ENCODE assay signal across 21 mouse cellular contexts in the genomic region with DNA sequence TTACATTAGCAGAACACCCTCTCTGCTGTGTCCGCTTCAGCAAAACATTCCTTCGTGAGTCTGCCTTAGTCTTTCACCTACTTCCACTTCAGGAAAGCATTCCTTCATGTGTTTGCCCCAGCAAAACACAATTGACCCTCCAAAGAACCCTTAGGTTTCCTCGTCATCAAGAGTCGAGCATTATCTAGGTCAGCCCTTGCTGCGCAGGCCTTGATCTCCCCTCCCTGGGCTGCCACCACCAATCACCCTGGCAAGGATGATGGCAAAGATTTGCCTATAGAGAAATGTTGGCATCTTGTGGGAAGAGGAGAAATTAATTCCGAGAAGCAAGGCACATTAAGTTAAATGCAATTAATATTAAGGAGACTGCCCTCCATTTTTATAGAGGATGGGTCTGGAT.
DNase-seq lines count a peak whose midpoint lies in the region; ATAC-seq lines count a peak whose summit lies in the region.
"Had no signal": no experiment of that assay in that cellular context is flagged by ENCODE, and none has a peak within 500 bp of the region (broad histone marks: within the 10 kb centered on the region; RNA-seq: fewer than 3 reads in every experiment).

No protein-coding gene starts in this region.

- H3K36me3 ChIP-seq in hindbrain, embryonic 13.5 days, result peaks cover 19% of the 10 kb centered on the region
- no peaks in the 10 kb centered on the region for H3K36me3 ChIP-seq in hindbrain, embryonic 12.5 days
- 0 out of 2 replicates have a peak, but pooled peaks cover 9% of the 10 kb centered on the region for H3K36me3 ChIP-seq in neural tube, embryonic 13.5 days
- peaks cover 11% of the 10 kb centered on the region; the same call in 1 of the 2 replicates for H3K36me3 ChIP-seq in midbrain, embryonic 12.5 days
- H3K36me3 ChIP-seq in neural tube, embryonic 14.5 days (ENCODE audit: control insufficient read depth, insufficient read depth, low read length), result no peaks in the 10 kb centered on the region
- H3K36me3 ChIP-seq: liver, embryonic 13.5 days had no signal

- H3K4me3 ChIP-seq in hindbrain, embryonic 13.5 days, result no peak overlapping the region
- no peak overlapping the region for H3K4me3 ChIP-seq in hindbrain, embryonic 12.5 days
- no peak overlapping the region for H3K4me3 ChIP-seq in neural tube, embryonic 13.5 days
- no peak overlapping the region for H3K4me3 ChIP-seq in midbrain, embryonic 12.5 days
- no peak overlapping the region for H3K4me3 ChIP-seq in neural tube, embryonic 14.5 days (ENCODE audit: low read depth, low read length)
- H3K4me3 ChIP-seq: embryonic facial prominence, embryonic 12.5 days; heart, embryonic 15.5 days; liver, embryonic 13.5 days had no signal

- DNase-seq in neural tube, embryonic 10.5 days (ENCODE audit: extremely low spot score, low spot score), result no peak
- DNase-seq in embryo, embryonic 10.5 days (ENCODE audit: low spot score), result no peak
- DNase-seq in layer of hippocampus, postnatal 25 days (ENCODE audit: extremely low spot score in 1 of 2, low spot score in 1 of 2), result no peak
- DNase-seq: adrenal gland, postnatal 25 days; gastrocnemius, postnatal 36 days; heart, postnatal 36 days; kidney, adult 9 months; kidney, postnatal 14 days; liver, embryonic 13.5 days; lung, adult 2 months; lung, postnatal 14 days; thymus, adult 18-20 months; thymus, postnatal 4 days had no signal

- no peak overlapping the region for H3K4me2 ChIP-seq in hindbrain, embryonic 13.5 days
- H3K4me2 ChIP-seq in hindbrain, embryonic 12.5 days (replicated peaks), result no peak overlapping the region
- no peak overlapping the region for H3K4me2 ChIP-seq in neural tube, embryonic 13.5 days
- H3K4me2 ChIP-seq in midbrain, embryonic 12.5 days (replicated peaks), result no peak overlapping the region
- no peak overlapping the region for H3K4me2 ChIP-seq in neural tube, embryonic 14.5 days (ENCODE audit: low read depth, low read length)
- H3K4me2 ChIP-seq: embryonic facial prominence, embryonic 12.5 days; heart, embryonic 15.5 days; liver, embryonic 13.5 days had no signal

- H3K9me3 ChIP-seq in hindbrain, embryonic 13.5 days, result no peaks in the 10 kb centered on the region
- H3K9me3 ChIP-seq in hindbrain, embryonic 12.5 days (replicated peaks), result no peaks in the 10 kb centered on the region
- H3K9me3 ChIP-seq in neural tube, embryonic 13.5 days, result no peaks in the 10 kb centered on the region
- H3K9me3 ChIP-seq in midbrain, embryonic 12.5 days, result no peaks in the 10 kb centered on the region
- H3K9me3 ChIP-seq in neural tube, embryonic 14.5 days (ENCODE audit: control insufficient read depth, low read length), result no peaks in the 10 kb centered on the region
- H3K9me3 ChIP-seq: embryonic facial prominence, embryonic 12.5 days; heart, embryonic 15.5 days; liver, embryonic 13.5 days had no signal

- no peak for ATAC-seq in hindbrain, embryonic 13.5 days (ENCODE audit: low FRiP score)
- no peak for ATAC-seq in hindbrain, embryonic 12.5 days (ENCODE audit: low FRiP score)
- ATAC-seq in neural tube, embryonic 13.5 days (ENCODE audit: low read depth), result no peak
- ATAC-seq in midbrain, embryonic 12.5 days (ENCODE audit: low FRiP score, low read depth), result no peak
- ATAC-seq in neural tube, embryonic 14.5 days (ENCODE audit: low read depth), result no peak
- ATAC-seq: CD4-positive, CD25-positive, alpha-beta regulatory T cell, adult 4 months had no signal

- H3K27me3 ChIP-seq in hindbrain, embryonic 13.5 days, result no peaks in the 10 kb centered on the region
- no peaks in the 10 kb centered on the region for H3K27me3 ChIP-seq in hindbrain, embryonic 12.5 days
- H3K27me3 ChIP-seq in neural tube, embryonic 13.5 days, result no peaks in the 10 kb centered on the region
- H3K27me3 ChIP-seq in midbrain, embryonic 12.5 days, result no peaks in the 10 kb centered on the region
- H3K27me3 ChIP-seq in neural tube, embryonic 14.5 days (ENCODE audit: control insufficient read depth, insufficient read depth, low read length), result no peaks in the 10 kb centered on the region
- H3K27me3 ChIP-seq: embryonic facial prominence, embryonic 12.5 days; heart, embryonic 15.5 days; liver, embryonic 13.5 days had no signal

- no peak overlapping the region for H3K9ac ChIP-seq in hindbrain, embryonic 13.5 days
- H3K9ac ChIP-seq in hindbrain, embryonic 12.5 days, result no peak overlapping the region
- no peak overlapping the region for H3K9ac ChIP-seq in neural tube, embryonic 13.5 days
- H3K9ac ChIP-seq in midbrain, embryonic 12.5 days (replicated peaks), result no peak overlapping the region
- no peak overlapping the region for H3K9ac ChIP-seq in neural tube, embryonic 14.5 days (replicated peaks; ENCODE audit: low read depth, low read length)
- H3K9ac ChIP-seq: embryonic facial prominence, embryonic 12.5 days; heart, embryonic 15.5 days; liver, embryonic 13.5 days had no signal

- peak overlapping the region; percentile 98 for H3K27ac ChIP-seq in hindbrain, embryonic 13.5 days
- no peak overlapping the region for H3K27ac ChIP-seq in hindbrain, embryonic 12.5 days
- H3K27ac ChIP-seq in neural tube, embryonic 13.5 days (replicated peaks), result peak overlapping the region; percentile 95
- H3K27ac ChIP-seq in midbrain, embryonic 12.5 days (replicated peaks), result 0 out of 2 replicates have a peak overlapping the region, but pooled peaks have one; percentile 96
- H3K27ac ChIP-seq in neural tube, embryonic 14.5 days (ENCODE audit: low read depth, low read length), result peak overlapping the region; percentile 93
- H3K27ac ChIP-seq: embryonic facial prominence, embryonic 12.5 days; heart, embryonic 15.5 days; liver, embryonic 13.5 days had no signal

- 91% methylated on average over 6 of the region's 6 CpGs for WGBS in hindbrain, embryonic 13.5 days
- 91% methylated on average over 6 of the region's 6 CpGs for WGBS in hindbrain, embryonic 12.5 days
- 91% methylated on average over 6 of the region's 6 CpGs for WGBS in neural tube, embryonic 13.5 days
- WGBS in midbrain, embryonic 12.5 days, result 94% methylated on average over 6 of the region's 6 CpGs
- 93% methylated on average over 6 of the region's 6 CpGs for WGBS in neural tube, embryonic 14.5 days

- peaks cover 43% of the 10 kb centered on the region for H3K4me1 ChIP-seq in hindbrain, embryonic 13.5 days (replicated peaks)
- H3K4me1 ChIP-seq in hindbrain, embryonic 12.5 days, result peaks cover 28% of the 10 kb centered on the region
- H3K4me1 ChIP-seq in neural tube, embryonic 13.5 days (replicated peaks), result peaks cover 31% of the 10 kb centered on the region
- H3K4me1 ChIP-seq in midbrain, embryonic 12.5 days, result peaks cover 38% of the 10 kb centered on the region
- H3K4me1 ChIP-seq in neural tube, embryonic 14.5 days (ENCODE audit: control insufficient read depth, insufficient read depth, low read length), result peaks cover 19% of the 10 kb centered on the region
- H3K4me1 ChIP-seq: heart, embryonic 15.5 days; liver, embryonic 13.5 days had no signal
